Mouse (Mus musculus) heart, postnatal 0 days (tissue): ENCODE measurements around the gene Srd5a1.

Experiments
- CTCF ChIP-seq: IDR thresholded peaks from 2 replicates; pipeline ENCODE4 v1.5.1; 2016; ENCODE audit warnings: antibody characterized with exemption, control low read depth, low read depth
- EP300 ChIP-seq: IDR thresholded peaks from 2 replicates; pipeline ENCODE4 v1.6.1; 2016; ENCODE audit warnings: antibody characterized with exemption, low read depth

DNA sequence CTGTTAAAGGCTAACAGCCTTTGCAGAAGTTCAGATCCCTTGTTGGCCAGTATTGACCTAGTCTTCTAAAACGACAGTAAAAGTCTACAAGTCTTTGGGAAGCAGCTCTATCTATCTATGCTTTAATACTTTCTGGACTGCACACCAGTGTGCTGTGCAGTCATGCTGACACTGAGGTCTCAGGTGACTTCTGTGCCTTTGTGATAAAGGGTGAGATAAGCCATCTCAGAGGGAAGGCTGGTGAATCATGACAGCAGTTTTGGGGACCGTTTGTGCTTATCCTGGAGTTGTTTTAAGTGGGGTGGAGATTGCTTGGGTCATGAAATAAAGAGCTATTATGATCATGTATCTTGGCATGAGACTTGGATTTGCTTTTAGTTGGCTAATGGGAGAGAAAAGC, 22.7 kb upstream of the Srd5a1 start:
- TF ChIP-seq CTCF: no peak
- TF ChIP-seq EP300: no peak
